Mouse (Mus musculus): Measurements from ENCODE around the gene Iqce. TPM values are rescaled to one million over a fixed set of nuclear protein-coding genes. Genes with fewer than 3 reads are reported as not detected.

Gene Iqce
- polyA plus RNA-seq, 1 experiment from 2014 or later: 29.7 TPM

GRCm38 (mm10) chr5:140634798-140635722 lies 67.1 kb downstream of the Iqce start:
- Histone ChIP-seq H3K4me3 (no peak overlapping the region), H3K27me3 (no peaks in the 10 kb centered on the region), H3K9me3 (no peaks in the 10 kb centered on the region), H3K27ac (no peak overlapping the region), H3K36me3 (peaks cover 95% of the 10 kb centered on the region), H3K4me2 (replicated peaks) (no peak overlapping the region), H3K9ac (no peak overlapping the region), H3K4me1 (peaks cover 1% of the 10 kb centered on the region)
- WGBS: 95% methylated on average over 26 of the region's 26 CpGs
- no peak for ATAC-seq (ENCODE audit: insufficient number of reproducible peaks, insufficient read depth, low FRiP score, low TSS enrichment)

DNA sequence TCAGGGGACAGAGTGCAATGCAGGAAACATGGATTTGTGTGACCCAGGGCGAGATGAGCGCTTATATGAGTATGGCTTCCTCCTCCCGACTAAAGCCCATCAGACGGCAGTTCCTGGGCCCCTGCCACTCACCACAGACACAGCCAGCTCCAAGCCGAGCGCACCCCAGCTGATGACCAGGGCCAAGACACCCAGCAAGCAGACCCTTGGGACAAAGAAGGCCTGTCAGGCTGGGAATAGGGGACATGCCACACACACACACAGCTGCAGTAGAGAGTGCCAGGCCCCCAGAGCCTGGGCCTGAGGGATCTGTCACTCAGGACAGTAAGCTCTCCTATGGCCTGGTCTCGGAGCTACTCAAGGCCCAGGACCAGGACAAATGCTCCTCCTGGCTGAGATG lies 68.7 kb downstream of the Iqce start:
- H3K27me3 ChIP-seq: no peaks in the 10 kb centered on the region
- no peak overlapping the region for H3K27ac ChIP-seq
- ATAC-seq (ENCODE audit: insufficient number of reproducible peaks, insufficient read depth, low FRiP score, low TSS enrichment): no peak
- 87% methylated on average over 7 of the region's 7 CpGs for WGBS
- no peak overlapping the region for H3K4me2 ChIP-seq (replicated peaks)
- no peak overlapping the region for H3K4me3 ChIP-seq
- no peaks in the 10 kb centered on the region for H3K4me1 ChIP-seq
- peaks cover 98% of the 10 kb centered on the region for H3K36me3 ChIP-seq
- H3K9me3 ChIP-seq: no peaks in the 10 kb centered on the region
- no peak overlapping the region for H3K9ac ChIP-seq

DNA sequence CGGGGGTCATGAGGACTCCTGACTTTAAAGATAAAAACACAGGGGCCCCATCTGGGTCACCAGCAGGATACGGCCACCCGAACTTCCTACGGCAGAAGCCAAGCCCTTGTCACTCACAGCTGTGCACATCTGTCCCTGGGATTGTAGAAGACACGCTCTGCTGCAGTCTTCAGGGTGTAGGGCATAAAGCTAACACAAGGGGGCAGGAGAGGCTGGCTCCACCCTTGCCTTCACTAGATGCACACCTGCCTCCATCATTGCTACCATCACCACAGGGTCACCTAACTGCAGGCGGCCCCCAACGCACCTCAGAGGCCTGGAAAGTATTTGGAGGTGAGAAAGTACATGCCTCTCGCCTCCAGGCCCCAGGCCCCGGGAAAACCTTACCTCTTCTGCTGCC lies 73.2 kb downstream of the Iqce start:
- Histone ChIP-seq H3K9me3 (0 out of 2 replicates have a peak, but pooled peaks cover 6% of the 10 kb centered on the region), H3K27me3 (no peaks in the 10 kb centered on the region), H3K27ac (no peak overlapping the region), H3K4me1 (no peaks in the 10 kb centered on the region), H3K4me2 (replicated peaks) (no peak overlapping the region), H3K4me3 (no peak overlapping the region), H3K36me3 (peaks cover 99% of the 10 kb centered on the region), H3K9ac (no peak overlapping the region)
- no peak for ATAC-seq (ENCODE audit: insufficient number of reproducible peaks, insufficient read depth, low FRiP score, low TSS enrichment)
- 94% methylated on average over 9 of the region's 9 CpGs for WGBS

GRCm38 (mm10) chr5:140627580-140627979 lies 74.6 kb downstream of the Iqce start:
- Histone ChIP-seq H3K4me1 (no peaks in the 10 kb centered on the region), H3K4me3 (no peak overlapping the region), H3K27ac (no peak overlapping the region), H3K36me3 (peaks cover 99% of the 10 kb centered on the region), H3K4me2 (replicated peaks) (no peak overlapping the region), H3K9ac (no peak overlapping the region), H3K27me3 (no peaks in the 10 kb centered on the region), H3K9me3 (0 out of 2 replicates have a peak, but pooled peaks cover 6% of the 10 kb centered on the region)
- WGBS: 93% methylated on average over 5 of the region's 5 CpGs
- ATAC-seq (ENCODE audit: insufficient number of reproducible peaks, insufficient read depth, low FRiP score, low TSS enrichment): no peak

- Histone ChIP-seq H3K4me2 (replicated peaks) (no peak overlapping the region), H3K27me3 (no peaks in the 10 kb centered on the region), H3K4me3 (no peak overlapping the region), H3K36me3 (peaks cover 88% of the 10 kb centered on the region), H3K9me3 (0 out of 2 replicates have a peak, but pooled peaks cover 6% of the 10 kb centered on the region), H3K9ac (no peak overlapping the region), H3K4me1 (0 out of 2 replicates have a peak, but pooled peaks cover 8% of the 10 kb centered on the region), H3K27ac (no peak overlapping the region)
- WGBS: 92% methylated on average over 13 of the region's 13 CpGs
- no peak for ATAC-seq (ENCODE audit: insufficient number of reproducible peaks, insufficient read depth, low FRiP score, low TSS enrichment)
Measured at GRCm38 (mm10) chr5:140624961-140625360, 77.2 kb downstream of the Iqce start.

DNA sequence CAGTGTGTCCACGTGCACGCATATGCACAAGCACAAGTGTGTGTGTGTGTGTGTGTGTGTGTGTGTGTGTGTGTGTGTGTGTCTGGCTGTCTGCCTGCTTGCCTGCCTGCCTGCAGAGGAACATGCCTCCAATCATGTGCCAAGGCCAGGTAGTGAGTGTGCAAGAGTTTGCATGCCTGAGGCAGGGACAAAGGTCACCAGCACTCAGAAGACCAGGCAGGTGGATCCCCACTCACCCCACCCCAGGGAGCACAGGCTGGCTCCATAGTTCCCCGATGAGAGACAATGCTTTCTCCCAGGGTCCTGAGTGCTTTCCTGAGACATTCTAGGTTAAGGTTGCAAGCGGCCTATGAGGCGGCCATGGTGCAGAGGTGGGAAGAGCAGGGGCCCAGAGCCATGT lies 77.9 kb downstream of the Iqce start:
- Histone ChIP-seq H3K4me3 (no peak overlapping the region), H3K36me3 (peaks cover 81% of the 10 kb centered on the region), H3K27ac (no peak overlapping the region), H3K27me3 (no peaks in the 10 kb centered on the region), H3K9ac (no peak overlapping the region), H3K9me3 (0 out of 2 replicates have a peak, but pooled peaks cover 6% of the 10 kb centered on the region), H3K4me1 (0 out of 2 replicates have a peak, but pooled peaks cover 8% of the 10 kb centered on the region), H3K4me2 (replicated peaks) (no peak overlapping the region)
- no peak for ATAC-seq (ENCODE audit: insufficient number of reproducible peaks, insufficient read depth, low FRiP score, low TSS enrichment)
- 95% methylated on average over 5 of the region's 5 CpGs for WGBS

DNA sequence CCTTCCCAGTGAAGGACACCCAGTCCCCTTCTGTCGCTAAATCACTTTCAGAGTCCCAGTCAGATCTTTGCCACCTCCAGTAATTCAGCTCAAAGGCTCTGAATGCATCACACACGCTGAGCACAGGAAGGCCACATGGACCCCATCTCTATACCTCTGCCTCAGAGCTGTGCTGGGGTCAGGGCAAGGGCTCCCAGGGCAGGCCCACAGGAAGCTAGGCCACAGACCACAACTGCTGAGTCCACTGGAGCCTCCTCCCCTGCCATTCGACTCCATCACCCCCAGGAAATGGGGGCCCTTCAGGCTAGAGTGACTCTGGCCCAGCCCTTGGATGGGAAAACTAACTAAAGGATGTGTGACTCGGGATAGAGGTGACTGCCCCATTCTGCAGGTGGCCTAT lies 78.4 kb downstream of the Iqce start:
- no peak for ATAC-seq (ENCODE audit: insufficient number of reproducible peaks, insufficient read depth, low FRiP score, low TSS enrichment)
- Histone ChIP-seq H3K36me3 (peaks cover 76% of the 10 kb centered on the region), H3K4me3 (no peak overlapping the region), H3K9me3 (0 out of 2 replicates have a peak, but pooled peaks cover 6% of the 10 kb centered on the region), H3K4me1 (0 out of 2 replicates have a peak, but pooled peaks cover 8% of the 10 kb centered on the region), H3K9ac (no peak overlapping the region), H3K4me2 (replicated peaks) (no peak overlapping the region), H3K27ac (no peak overlapping the region), H3K27me3 (no peaks in the 10 kb centered on the region)
- WGBS: 70% methylated on average over 4 of the region's 4 CpGs

DNA sequence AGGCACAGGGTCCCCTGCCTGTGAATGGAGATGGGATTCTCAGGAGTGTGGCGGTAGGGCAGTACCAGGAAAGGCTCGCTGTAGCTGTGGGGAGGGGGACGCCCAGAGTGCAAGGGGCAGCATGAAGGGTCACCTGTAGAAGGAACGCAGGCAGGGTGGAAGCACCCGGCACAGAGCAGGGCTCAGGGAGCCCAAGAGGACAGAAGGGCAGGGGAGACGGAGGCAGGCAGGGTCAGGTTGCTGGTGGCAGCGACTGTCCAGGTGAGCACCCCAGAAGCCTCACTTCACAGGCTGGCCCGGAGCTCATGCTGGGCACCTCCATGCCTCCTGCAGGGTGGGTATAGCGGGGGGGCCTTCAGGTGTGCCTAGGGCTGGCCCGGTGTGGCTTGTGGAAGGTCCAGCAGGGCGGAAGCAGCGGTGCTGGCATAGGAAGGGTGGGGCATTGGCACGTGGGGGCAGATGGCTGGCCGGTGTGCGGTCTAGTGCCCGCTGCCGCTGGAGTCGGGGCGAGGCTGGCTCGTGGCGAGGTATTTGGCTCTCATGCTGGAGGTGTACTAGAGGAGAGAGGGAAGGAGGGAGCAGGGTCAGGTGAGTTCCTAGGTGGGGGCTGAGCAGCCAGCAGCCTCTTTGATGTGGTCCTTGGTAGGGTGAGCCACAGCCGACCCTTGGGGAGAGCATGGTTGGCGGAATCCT lies 79.1 kb downstream of the Iqce start:
- Histone ChIP-seq H3K27me3 (no peaks in the 10 kb centered on the region), H3K4me2 (replicated peaks) (no peak overlapping the region), H3K9me3 (0 out of 2 replicates have a peak, but pooled peaks cover 5% of the 10 kb centered on the region), H3K4me1 (0 out of 2 replicates have a peak, but pooled peaks cover 8% of the 10 kb centered on the region), H3K9ac (no peak overlapping the region), H3K36me3 (peaks cover 69% of the 10 kb centered on the region), H3K4me3 (no peak overlapping the region), H3K27ac (no peak overlapping the region)
- no peak for ATAC-seq (ENCODE audit: insufficient number of reproducible peaks, insufficient read depth, low FRiP score, low TSS enrichment)
- WGBS: 90% methylated on average over 23 of the region's 23 CpGs

DNA sequence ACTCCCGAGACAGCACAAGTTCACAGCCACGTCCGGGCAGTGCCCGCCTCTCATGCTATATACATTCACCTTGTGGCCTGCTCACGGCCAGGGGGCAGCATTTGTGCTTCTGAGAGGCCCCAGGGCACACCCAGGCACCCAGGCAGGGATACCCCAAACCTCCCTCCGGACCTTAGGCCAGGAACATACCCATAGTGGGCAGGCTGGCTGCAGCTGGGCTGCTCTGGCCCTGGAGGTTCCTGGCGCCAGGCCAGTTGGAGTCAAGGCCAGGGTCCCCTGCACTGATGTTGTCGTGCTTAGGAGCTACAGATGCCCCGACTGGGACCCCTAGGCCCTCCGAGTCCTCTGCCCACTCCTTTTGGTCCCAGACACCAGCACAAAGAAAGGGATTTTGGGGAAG lies 80.7 kb downstream of the Iqce start:
- no peak overlapping the region for H3K9ac ChIP-seq
- ATAC-seq (ENCODE audit: insufficient number of reproducible peaks, insufficient read depth, low FRiP score, low TSS enrichment): no peak
- H3K9me3 ChIP-seq: no peaks in the 10 kb centered on the region
- H3K27ac ChIP-seq: 0 out of 2 replicates have a peak overlapping the region, but pooled peaks have one; percentile 17
- H3K4me1 ChIP-seq: 0 out of 2 replicates have a peak, but pooled peaks cover 8% of the 10 kb centered on the region
- H3K4me2 ChIP-seq (replicated peaks): no peak overlapping the region
- H3K4me3 ChIP-seq: no peak overlapping the region
- H3K36me3 ChIP-seq: peaks cover 53% of the 10 kb centered on the region
- no peaks in the 10 kb centered on the region for H3K27me3 ChIP-seq
- 78% methylated on average over 10 of the region's 10 CpGs for WGBS

DNA sequence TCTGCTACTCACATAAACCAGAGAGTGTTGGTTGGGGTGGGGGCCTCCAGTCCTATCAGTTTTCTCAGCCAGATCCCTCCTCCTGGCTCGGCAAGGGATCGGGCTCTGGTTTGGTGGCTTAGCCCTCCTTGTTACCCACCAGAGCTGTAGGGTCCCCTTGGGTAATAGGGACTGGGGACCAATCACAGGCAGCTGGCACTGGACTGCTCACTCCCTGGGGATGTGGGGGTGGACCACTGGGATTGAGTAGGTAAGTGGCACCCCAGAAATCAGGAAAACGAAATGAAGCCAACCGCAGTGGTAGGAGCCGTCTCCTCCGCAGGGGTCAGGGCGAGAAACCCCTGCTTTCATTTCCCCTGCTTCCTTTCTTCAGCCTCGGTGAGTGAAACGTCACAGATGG lies 81.1 kb downstream of the Iqce start:
- no peaks in the 10 kb centered on the region for H3K9me3 ChIP-seq
- 68% methylated on average over 9 of the region's 9 CpGs for WGBS
- peaks cover 49% of the 10 kb centered on the region for H3K36me3 ChIP-seq
- no peaks in the 10 kb centered on the region for H3K27me3 ChIP-seq
- H3K4me2 ChIP-seq (replicated peaks): no peak overlapping the region
- H3K9ac ChIP-seq: no peak overlapping the region
- H3K4me3 ChIP-seq: no peak overlapping the region
- H3K27ac ChIP-seq: peak overlapping the region; percentile 17; the same call in 1 of the 2 replicates
- ATAC-seq (ENCODE audit: insufficient number of reproducible peaks, insufficient read depth, low FRiP score, low TSS enrichment): no peak
- 0 out of 2 replicates have a peak, but pooled peaks cover 8% of the 10 kb centered on the region for H3K4me1 ChIP-seq

DNA sequence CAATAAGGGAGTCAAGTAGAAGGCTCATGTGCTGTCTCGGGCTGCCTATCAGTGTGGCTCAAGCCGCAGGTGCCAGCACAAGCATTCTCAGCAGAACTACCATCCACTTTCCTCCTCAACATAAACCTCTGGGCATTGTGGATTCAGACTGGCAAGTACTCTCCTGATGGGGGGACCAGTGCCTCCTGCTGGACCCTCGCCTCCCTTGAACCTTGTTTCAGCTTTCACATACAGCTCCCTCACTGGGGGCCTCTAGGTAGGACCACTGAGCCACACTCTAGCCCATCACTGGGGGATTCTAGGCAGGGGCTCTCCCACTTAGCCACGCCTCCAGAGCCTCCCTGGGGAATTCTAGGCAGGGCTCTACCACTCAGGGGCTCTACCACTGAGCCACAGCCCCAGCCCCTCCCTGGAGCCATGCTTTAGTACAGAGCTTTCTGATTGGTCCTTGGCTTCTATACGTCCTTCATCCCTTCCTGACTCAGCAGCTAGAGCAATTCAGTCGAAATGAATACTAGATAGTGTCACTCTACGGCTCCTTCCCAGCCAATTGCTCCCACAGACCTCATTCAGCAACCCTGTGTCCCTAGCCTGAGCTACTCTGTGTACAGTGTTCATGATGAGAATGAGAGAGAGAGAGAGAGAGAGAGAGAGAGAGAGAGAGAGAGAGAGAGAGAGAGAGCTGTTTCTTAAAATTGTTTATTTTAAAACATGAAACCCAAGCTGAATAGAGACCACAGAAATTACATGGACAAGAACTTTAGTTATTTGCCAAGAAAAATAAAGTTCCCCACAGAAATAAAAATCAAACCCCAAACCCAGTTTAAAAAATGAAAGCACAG lies 82.1 kb downstream of the Iqce start:
- Histone ChIP-seq H3K4me3 (no peak overlapping the region), H3K9ac (no peak overlapping the region), H3K36me3 (peaks cover 41% of the 10 kb centered on the region), H3K27ac (0 out of 2 replicates have a peak overlapping the region, but pooled peaks have one; percentile 8), H3K4me1 (0 out of 2 replicates have a peak, but pooled peaks cover 8% of the 10 kb centered on the region), H3K4me2 (replicated peaks) (no peak overlapping the region), H3K27me3 (no peaks in the 10 kb centered on the region), H3K9me3 (no peaks in the 10 kb centered on the region)
- 59% methylated on average over 7 of the region's 7 CpGs for WGBS
- no peak for ATAC-seq (ENCODE audit: insufficient number of reproducible peaks, insufficient read depth, low FRiP score, low TSS enrichment)
